Mouse (Mus musculus) left cerebral cortex, postnatal 14 days (tissue): ENCODE measurements around the gene Aim2. TPM values are rescaled to one million over a fixed set of nuclear protein-coding genes. Genes with fewer than 3 reads are reported as not detected.
"Not testable (repeated sequence)": the region's sequence is repeated elsewhere in the genome, so short reads cannot be mapped to it uniquely, and the experiment has no call there.

Experiments
- DNase-seq, 2 experiments: peaks; one replicate each; pipeline ENCODE4 v3.0.0; 2021 to 2022; ENCODE audit warnings: low spot score in 2 of 2, mixed read lengths in 1 of 2
- intact Hi-C: fragments of 180-260 bp; cut with DNase I; formaldehyde crosslinking; loops from one replicate; pipeline ENCODE4 v1.15.1; 2025
- total RNA-seq, 2 experiments: library from RNA; stranded (reverse); gene quantifications; 2 replicates each; pipeline ENCODE4 v1.2.3; 2021

Gene Aim2
- total RNA-seq, 2 experiments from 2014 or later, result 2.4 to 2.7 TPM

GRCm38 (mm10) chr1:173437161-173437953, 86.7 kb downstream of the Aim2 start:
- DNase-seq, result no peak
- intact Hi-C loops, result no loop called here

- DNase-seq, result no peak
- intact Hi-C loops, result no loop called here
Measured at GRCm38 (mm10) chr1:173440681-173441080, 90.0 kb downstream of the Aim2 start.

GRCm38 (mm10) chr1:173441210-173441609, 90.5 kb downstream of the Aim2 start:
- no peak for DNase-seq
- intact Hi-C loops, result no loop called here

- DNase-seq, result no peak
- intact Hi-C loops, result no loop called here
Measured at GRCm38 (mm10) chr1:173443061-173443460, 92.4 kb downstream of the Aim2 start.

GRCm38 (mm10) chr1:173447067-173447466, 96.4 kb downstream of the Aim2 start:
- intact Hi-C loops, result no loop called here
- DNase-seq, result no peak

GRCm38 (mm10) chr1:173450621-173451020, 99.9 kb downstream of the Aim2 start:
- intact Hi-C loops, result no loop called here
- DNase-seq, result no peak

GRCm38 (mm10) chr1:173451665-173452064, 101.0 kb downstream of the Aim2 start:
- intact Hi-C loops, result no loop called here
- DNase-seq, result no peak

GRCm38 (mm10) chr1:173456139-173456754, 105.6 kb downstream of the Aim2 start:
- intact Hi-C loops, result loop anchor here (1.0 to 5.0 kb wide), 2 partner anchors 647 to 1011 kb away; no protein-coding TSS in a partner anchor

GRCm38 (mm10) chr1:173456761-173457160, 106.1 kb downstream of the Aim2 start:
- intact Hi-C loops, result loop anchor here (1.0 to 5.0 kb wide), 2 partner anchors 647 to 1011 kb away; no protein-coding TSS in a partner anchor
- DNase-seq, result no peak

More at GRCm38 (mm10) chr1:173456139-173456754, 105.6 kb downstream of the Aim2 start:
- peak; percentile 74 to 75 for DNase-seq

- DNase-seq, intact Hi-C loops: not testable (repeated sequence)
Measured at GRCm38 (mm10) chr1:173480399-173481181, 129.9 kb downstream of the Aim2 start.

- DNase-seq, intact Hi-C loops: not testable (repeated sequence)
Measured at GRCm38 (mm10) chr1:173481182-173481574, 130.5 kb downstream of the Aim2 start.

- intact Hi-C loops, DNase-seq: not testable (repeated sequence)
Measured at GRCm38 (mm10) chr1:173490812-173491480, 140.3 kb downstream of the Aim2 start, which contains the start of gene Ifi206. Ifi206 (minus strand) TSS chr1:173491041.

- DNase-seq, intact Hi-C loops: not testable (repeated sequence)
Measured at GRCm38 (mm10) chr1:173491483-173491882, 140.8 kb downstream of the Aim2 start.

GRCm38 (mm10) chr1:173510595-173510994, 159.9 kb downstream of the Aim2 start:
- DNase-seq, intact Hi-C loops: not testable (repeated sequence)

Other genes starting within 250 kb of the Aim2 start
- gene Olfr1408, start 213.5 kb upstream of the Aim2 start, total RNA-seq, result not detected
- gene Olfr1406, start 160.2 kb upstream of the Aim2 start, total RNA-seq, result not detected
- not detected for gene Olfr218, start 153.1 kb upstream of the Aim2 start, total RNA-seq
- gene Olfr1404, start 138.5 kb upstream of the Aim2 start, total RNA-seq, result not detected
- gene Fcer1a, start 123.7 kb upstream of the Aim2 start, total RNA-seq, result not detected
- gene Olfr418, start 84.9 kb upstream of the Aim2 start, total RNA-seq, result not detected
- not detected for gene Mptx2, start 73.1 kb upstream of the Aim2 start, total RNA-seq
- 100 to 1,000 TPM; 116 to 127 TPM for gene Ackr1, start 17.1 kb upstream of the Aim2 start, total RNA-seq
- gene Cadm3, start 16.8 kb downstream of the Aim2 start, total RNA-seq, result 100 to 1,000 TPM; 482 to 514 TPM
- gene Ifi206, start 140.2 kb downstream of the Aim2 start, total RNA-seq, result not detected
- gene Ifi214, start 185.1 kb downstream of the Aim2 start, total RNA-seq, result not detected
- not detected for gene Ifi213, start 248.4 kb downstream of the Aim2 start, total RNA-seq